Mouse (Mus musculus) C2C12 (cell line): ENCODE results near the gene Wfs1.

Source experiments
- CEBPB ChIP-seq: IDR thresholded peaks from one replicate; pipeline ENCODE4 v1.6.1; 2011; ENCODE audit warnings: low read depth, mild to moderate bottlenecking, control low read depth, moderate library complexity
- CTCF ChIP-seq: IDR thresholded peaks from one replicate; pipeline ENCODE4 v1.5.1; 2011; ENCODE audit not compliant: control insufficient read depth, insufficient read depth, insufficient read length
- MAX ChIP-seq: IDR thresholded peaks from one replicate; pipeline ENCODE4 v1.6.1; 2011; ENCODE audit warnings: mild to moderate bottlenecking, control low read depth
- USF1 ChIP-seq: IDR thresholded peaks from one replicate; pipeline ENCODE4 v1.6.1; 2011; ENCODE audit warnings: low read depth, mild to moderate bottlenecking, control low read depth, moderate library complexity

DNA sequence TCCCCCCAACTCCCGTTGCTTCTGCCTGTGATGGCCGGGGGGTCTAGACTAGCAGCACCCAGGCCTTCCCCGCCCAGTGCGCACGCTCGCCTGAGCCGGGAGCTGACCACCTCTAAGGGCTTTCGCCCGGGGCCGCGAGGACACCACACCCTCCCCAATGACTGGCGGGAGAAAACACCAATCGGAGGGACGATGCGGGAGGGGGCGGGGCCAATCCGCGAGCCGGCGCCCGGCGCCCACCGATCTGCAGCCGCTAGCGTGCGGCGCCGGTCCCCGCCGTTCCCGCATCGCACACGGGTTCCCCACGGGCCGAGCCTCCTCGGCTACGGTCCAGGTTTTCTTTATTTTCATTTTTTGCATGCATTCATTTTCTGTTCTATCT, 39.1 kb upstream of the Wfs1 start:
- TF ChIP-seq CEBPB (no peak), CTCF (no peak), USF1 (no peak), MAX (no peak)
